Mouse (Mus musculus): ENCODE measurements around the gene Prss46.

The Prss46 gene

GRCm38 (mm10) chr9:110895994-110896393 is 51.7 kb downstream of the Prss46 start:
- in situ Hi-C loops (cut with MseI, MboI) = no loop called here

DNA sequence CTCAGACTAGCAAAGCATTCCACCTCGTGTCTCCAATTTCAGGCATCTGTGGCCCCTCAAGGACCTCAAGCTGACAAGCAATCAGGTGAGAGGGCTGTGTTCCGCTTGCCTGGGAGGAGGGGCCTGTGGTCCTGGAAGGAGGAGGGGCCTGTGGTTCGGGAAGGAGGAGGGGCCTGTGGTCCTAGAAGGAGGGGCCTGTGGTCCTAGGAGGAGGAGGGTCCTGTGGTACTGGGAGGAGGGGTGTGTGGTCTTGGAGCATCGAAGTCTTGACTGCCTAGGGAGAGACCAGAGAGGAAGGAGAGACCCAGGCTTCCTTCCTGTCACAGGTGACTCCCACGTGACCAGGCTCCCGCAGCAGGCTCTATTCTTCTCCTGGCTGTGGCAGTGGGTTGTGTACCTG is 52.3 kb downstream of the Prss46 start:
- in situ Hi-C loops (cut with MseI, MboI) = no loop called here

GRCm38 (mm10) chr9:110899451-110900008 is 55.2 kb downstream of the Prss46 start:
- in situ Hi-C loops (cut with MseI, MboI) = no loop called here

GRCm38 (mm10) chr9:110901204-110901603 is 56.9 kb downstream of the Prss46 start:
- in situ Hi-C loops (cut with MseI, MboI) = no loop called here

DNA sequence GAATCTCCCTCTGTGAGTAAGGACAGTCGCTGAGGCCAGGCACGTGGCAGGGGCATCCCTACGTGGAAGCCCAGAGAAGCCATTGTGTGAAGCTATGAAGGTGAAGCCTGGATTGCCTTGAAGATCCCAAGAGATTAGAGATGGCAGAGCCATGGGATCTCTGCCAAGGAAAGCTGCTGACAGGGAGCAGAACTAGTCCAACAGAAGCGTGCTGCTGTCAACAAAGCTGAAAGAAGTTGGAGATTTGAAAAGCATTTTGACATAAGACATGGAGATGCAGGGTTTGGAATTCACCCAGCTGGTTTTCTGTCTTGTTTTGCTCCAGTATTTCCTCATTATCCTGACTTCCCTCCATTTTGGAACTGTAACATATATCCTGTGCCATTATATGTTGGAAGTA is 58.0 kb downstream of the Prss46 start:
- in situ Hi-C loops (cut with MseI, MboI) = no loop called here
